Mouse (Mus musculus) heart, embryonic 16.5 days (tissue): ENCODE results near the gene Thpo. TPM values are rescaled to one million over a fixed set of nuclear protein-coding genes. Genes with fewer than 3 reads are reported as not detected.

Experiments
- ATAC-seq: fragments of 200-750 bp; cut with Nextera tagmentation; replicated peaks from 2 replicates; pipeline ENCODE4 v1.8.0; 2017; ENCODE audit warnings: moderate number of reproducible peaks; ENCODE audit not compliant: insufficient read depth, low FRiP score; ENCODE audit errors: extremely low read depth
- H3K27ac ChIP-seq: fragments of 300-500 bp; sonication (generic); 2 replicates; pipeline ENCODE4 v1.5.1; 2014; ENCODE audit warnings: mild to moderate bottlenecking, low read length, control low read depth, moderate library complexity
- H3K27me3 ChIP-seq: fragments of 300-500 bp; sonication (generic); 2 replicates; pipeline ENCODE4 v1.6.1; 2014; ENCODE audit warnings: low read length, mixed read lengths; ENCODE audit not compliant: control insufficient read depth, insufficient read depth
- H3K36me3 ChIP-seq: fragments of 300-500 bp; sonication (generic); 2 replicates; pipeline ENCODE4 v1.6.1; 2014; ENCODE audit not compliant: control insufficient read depth, insufficient read depth
- H3K4me1 ChIP-seq: fragments of 300-500 bp; sonication (generic); 2 replicates; pipeline ENCODE4 v1.6.1; 2014; ENCODE audit warnings: low read length, mixed read lengths; ENCODE audit not compliant: control insufficient read depth, insufficient read depth
- H3K4me2 ChIP-seq: fragments of 300-500 bp; sonication (generic); 2 replicates; pipeline ENCODE4 v1.6.1; 2014; ENCODE audit warnings: low read depth, mild to moderate bottlenecking, control low read depth, low read length
- H3K4me3 ChIP-seq: fragments of 300-500 bp; sonication (generic); 2 replicates; pipeline ENCODE4 v1.5.1; 2014; ENCODE audit warnings: mild to moderate bottlenecking, control low read depth, low read length
- H3K9ac ChIP-seq: fragments of 300-500 bp; sonication (generic); 2 replicates; pipeline ENCODE4 v1.6.1; 2014; ENCODE audit warnings: low read length, control low read depth
- H3K9me3 ChIP-seq: fragments of 300-500 bp; sonication (generic); replicated peaks from 2 replicates; pipeline ENCODE4 v1.6.1; 2016; ENCODE audit warnings: low read length; ENCODE audit not compliant: control insufficient read depth
- WGBS: fragments of 180-500 bp; shearing (Covaris S2); extraction: QIAGEN DNeasy Blood & Tissue Kit; methylation state at CpG from one replicate; pipeline ENCODE4 v1.1.7; 2014; 5-methylcytosine and 5-hydroxymethylcytosine counted together
- polyA plus RNA-seq: library from polyadenylated mRNA; unstranded; fragments of >200 nt; fragmentation: Nextera tagmentation; extraction: Ambion mirVana; gene quantifications from 2 replicates; pipeline ENCODE4 v1.2.1, GENCODE M21; 2015

Thpo gene
- polyA plus RNA-seq, 1 experiment from 2014 or later, result 0.34 TPM

DNA sequence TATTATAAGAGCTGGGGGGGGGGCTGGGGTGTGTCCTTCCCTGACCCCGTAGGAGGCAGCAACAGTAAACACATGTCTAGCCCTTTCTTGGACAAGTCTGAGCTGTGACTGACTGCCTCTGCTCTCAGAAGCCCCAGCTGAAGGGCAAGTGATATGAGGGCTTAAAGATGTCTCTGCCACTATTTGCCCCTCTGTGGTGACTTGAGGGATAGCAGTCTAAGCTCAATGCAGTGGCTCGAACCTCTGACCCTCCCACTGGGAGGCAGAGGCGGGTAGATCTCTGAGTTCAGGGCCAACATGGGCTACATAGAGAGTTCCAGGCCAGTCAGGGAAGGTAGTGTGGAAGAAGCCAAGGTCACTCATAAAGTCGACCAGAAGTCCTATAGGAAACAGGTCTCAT is 23.5 kb downstream of the Thpo start:
- H3K4me2 ChIP-seq, result no peak overlapping the region

DNA sequence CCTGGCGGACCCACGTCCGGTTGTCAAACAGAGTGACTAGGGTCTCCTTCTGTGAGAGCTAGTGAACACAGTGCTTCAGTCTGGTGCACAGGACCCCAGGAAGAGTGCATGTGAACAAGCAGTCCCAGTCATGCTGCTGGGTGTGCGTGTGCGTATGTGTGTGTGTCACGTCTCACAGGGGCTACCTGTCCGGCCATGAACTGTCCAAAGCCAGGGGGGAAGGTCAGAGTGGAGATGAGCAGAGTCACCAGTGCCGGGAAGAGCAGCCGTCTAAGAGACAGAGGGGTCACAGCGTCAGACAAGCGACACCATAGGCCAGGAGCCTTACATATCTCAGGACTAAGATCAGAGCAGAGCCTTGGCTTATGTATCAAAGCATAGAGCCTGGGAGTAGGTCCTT is 23.9 kb downstream of the Thpo start:
- Histone ChIP-seq H3K27ac (no peak overlapping the region), H3K4me1 (peaks cover 11% of the 10 kb centered on the region), H3K4me2 (no peak overlapping the region), H3K9me3 (no peaks in the 10 kb centered on the region), H3K4me3 (no peak overlapping the region), H3K9ac (no peak overlapping the region), H3K27me3 (no peaks in the 10 kb centered on the region), H3K36me3 (peaks cover 4% of the 10 kb centered on the region; the same call in 1 of the 2 replicates)
- no peak for ATAC-seq
- WGBS, result 89% methylated on average over 11 of the region's 11 CpGs

More for the DNA sequence above, 23.5 kb downstream of the Thpo start:
- Histone ChIP-seq H3K4me3 (no peak overlapping the region), H3K27ac (no peak overlapping the region), H3K9me3 (no peaks in the 10 kb centered on the region), H3K4me1 (peaks cover 13% of the 10 kb centered on the region), H3K27me3 (no peaks in the 10 kb centered on the region), H3K36me3 (peaks cover 4% of the 10 kb centered on the region; the same call in 1 of the 2 replicates), H3K9ac (no peak overlapping the region)
- ATAC-seq, result no peak
- WGBS, result 74% methylated on average over 4 of the region's 4 CpGs

DNA sequence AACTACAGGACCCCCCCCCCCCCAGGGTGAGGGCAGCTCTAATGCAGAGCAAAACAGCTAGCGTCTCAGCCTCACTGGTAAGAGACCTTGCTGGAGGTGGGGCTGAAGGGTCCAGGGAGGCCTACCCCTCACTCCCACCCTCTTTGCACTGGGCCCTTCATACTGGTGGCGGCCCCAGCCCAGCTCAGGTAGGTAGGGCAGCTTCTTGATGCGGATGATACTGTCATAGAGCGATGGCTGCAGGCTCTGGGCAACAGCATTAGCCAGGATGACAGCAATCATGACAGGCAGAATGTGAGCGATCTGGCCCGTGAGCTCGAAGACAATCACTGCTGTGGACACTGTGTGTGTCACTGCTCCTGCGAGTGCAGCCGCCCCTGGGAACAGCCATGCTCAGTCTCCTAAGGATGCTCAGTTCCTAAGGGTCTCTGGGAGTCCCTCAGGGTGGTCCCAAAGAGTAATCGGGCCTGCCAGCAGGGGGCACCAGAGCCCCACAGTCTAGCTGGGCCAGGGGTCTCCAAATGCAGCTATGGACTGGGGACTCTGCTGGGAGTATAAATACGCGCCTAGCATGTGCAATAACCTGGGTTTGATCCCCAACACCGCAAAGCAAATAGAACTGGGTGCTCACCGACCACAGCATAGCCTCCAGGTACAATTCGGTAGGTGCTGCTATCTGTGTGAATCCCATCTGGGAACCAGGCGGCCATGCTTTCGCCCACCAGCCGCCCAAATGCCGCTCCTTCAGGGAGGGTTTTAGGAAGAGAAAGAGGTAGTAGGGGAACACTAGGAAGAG is 25.2 kb downstream of the Thpo start:
- Histone ChIP-seq H3K27me3 (no peaks in the 10 kb centered on the region), H3K4me1 (peaks cover 2% of the 10 kb centered on the region; the same call in 1 of the 2 replicates), H3K9ac (no peak overlapping the region), H3K9me3 (no peaks in the 10 kb centered on the region), H3K27ac (no peak overlapping the region), H3K36me3 (peaks cover 4% of the 10 kb centered on the region), H3K4me3 (no peak overlapping the region), H3K4me2 (no peak overlapping the region)
- WGBS, result 74% methylated on average over 19 of the region's 19 CpGs
- ATAC-seq, result 0 out of 2 replicates have a peak, but pooled peaks have one; percentile 11

DNA sequence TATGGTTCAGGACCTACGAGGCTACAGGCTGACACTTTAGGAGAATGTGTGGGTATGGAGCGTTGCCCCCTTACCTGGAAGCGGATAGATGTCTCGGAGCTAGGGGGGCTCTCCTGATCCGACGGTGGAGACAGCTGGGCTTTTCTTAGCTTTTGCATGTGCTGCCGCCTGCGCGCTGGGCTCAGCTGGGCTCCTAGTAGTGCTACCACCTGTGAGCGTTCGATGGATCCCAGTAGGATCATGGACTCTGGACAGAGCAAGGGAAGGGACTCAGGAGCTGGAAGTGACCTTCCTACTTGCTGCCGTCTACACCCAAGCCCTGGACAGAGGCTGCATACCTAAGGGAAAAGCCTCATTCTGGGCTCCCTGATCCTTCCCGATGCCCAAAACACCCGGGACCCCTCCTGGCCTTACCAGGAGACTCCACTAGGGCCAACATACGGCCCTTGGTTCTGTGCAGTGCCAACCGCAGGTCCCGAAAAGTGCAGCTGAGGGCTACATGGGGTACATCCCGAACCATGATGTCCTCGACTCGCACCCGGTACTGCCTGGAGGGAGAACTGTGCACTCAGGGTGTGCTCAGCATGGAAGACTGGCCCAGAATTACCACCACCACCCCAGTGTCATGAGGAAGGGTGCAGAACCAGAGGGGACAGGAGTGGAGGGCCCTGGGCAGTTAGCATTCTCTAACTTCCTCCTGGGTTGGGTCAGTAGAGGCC is 25.9 kb downstream of the Thpo start:
- Histone ChIP-seq H3K27ac (no peak overlapping the region), H3K9ac (no peak overlapping the region), H3K4me3 (no peak overlapping the region), H3K4me1 (no peaks in the 10 kb centered on the region), H3K9me3 (no peaks in the 10 kb centered on the region), H3K4me2 (no peak overlapping the region), H3K36me3 (peaks cover 4% of the 10 kb centered on the region), H3K27me3 (no peaks in the 10 kb centered on the region)
- ATAC-seq, result no peak
- WGBS, result 92% methylated on average over 21 of the region's 21 CpGs

DNA sequence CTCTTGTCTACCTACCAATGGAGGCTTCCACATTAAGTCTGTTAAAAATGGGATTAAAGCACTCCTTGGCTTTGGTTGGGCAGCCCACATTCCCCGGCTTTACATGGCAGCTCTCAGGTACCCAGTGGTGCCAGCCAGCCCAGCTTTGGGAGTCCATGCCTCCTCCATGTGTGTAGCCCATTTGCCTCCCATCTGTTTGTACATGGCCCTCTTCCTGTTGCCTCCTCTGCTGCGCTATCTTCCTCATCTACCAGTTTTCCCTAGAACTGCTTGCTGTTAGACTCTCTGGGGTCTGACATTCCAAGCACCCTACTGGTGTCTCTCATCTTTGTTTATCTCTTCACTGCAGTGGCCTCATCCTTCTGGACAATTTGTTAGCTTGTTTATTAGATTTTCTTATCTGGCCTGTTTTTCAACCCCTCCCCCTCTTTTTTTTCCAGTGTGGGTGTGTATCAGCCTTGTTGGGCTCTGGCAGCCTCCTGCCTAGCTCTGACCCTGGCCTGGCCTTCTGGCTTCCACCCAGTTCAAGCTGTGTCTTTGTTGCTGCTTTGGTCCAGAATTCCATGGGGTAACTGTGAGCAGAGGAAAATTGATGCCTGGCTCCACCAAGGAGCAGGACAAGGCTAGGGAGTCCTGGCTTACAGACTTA is 27.8 kb downstream of the Thpo start:
- peaks cover 6% of the 10 kb centered on the region for H3K4me1 ChIP-seq
- H3K9ac ChIP-seq, result no peak overlapping the region
- no peak for ATAC-seq
- H3K36me3 ChIP-seq, result peaks cover 3% of the 10 kb centered on the region
- H3K9me3 ChIP-seq, result no peaks in the 10 kb centered on the region
- no peak overlapping the region for H3K4me3 ChIP-seq
- WGBS, result 83% methylated on average over 2 of the region's 2 CpGs
- no peaks in the 10 kb centered on the region for H3K27me3 ChIP-seq
- no peak overlapping the region for H3K4me2 ChIP-seq
- H3K27ac ChIP-seq, result no peak overlapping the region

DNA sequence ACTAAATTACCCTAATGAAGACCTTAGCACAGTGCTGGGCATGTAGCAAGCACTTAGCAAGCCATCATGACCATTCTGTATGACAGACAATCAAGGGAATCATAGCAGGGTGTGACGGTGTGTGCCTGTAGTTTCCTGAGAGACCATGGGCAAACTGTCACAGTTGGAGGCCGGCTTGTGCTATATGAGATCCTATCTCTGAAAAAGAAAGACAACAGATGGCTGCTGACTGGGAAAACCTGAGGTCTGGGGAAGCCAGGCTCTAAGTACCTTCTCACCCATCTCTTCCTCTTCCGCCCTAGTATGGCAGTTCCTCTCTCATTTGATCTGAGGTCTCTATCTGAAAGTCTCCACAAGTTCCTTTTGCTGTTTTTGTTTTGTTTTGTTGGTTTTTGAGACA is 28.5 kb downstream of the Thpo start:
- no peak overlapping the region for H3K9ac ChIP-seq
- WGBS, result 77% methylated on average over 3 of the region's 3 CpGs

DNA sequence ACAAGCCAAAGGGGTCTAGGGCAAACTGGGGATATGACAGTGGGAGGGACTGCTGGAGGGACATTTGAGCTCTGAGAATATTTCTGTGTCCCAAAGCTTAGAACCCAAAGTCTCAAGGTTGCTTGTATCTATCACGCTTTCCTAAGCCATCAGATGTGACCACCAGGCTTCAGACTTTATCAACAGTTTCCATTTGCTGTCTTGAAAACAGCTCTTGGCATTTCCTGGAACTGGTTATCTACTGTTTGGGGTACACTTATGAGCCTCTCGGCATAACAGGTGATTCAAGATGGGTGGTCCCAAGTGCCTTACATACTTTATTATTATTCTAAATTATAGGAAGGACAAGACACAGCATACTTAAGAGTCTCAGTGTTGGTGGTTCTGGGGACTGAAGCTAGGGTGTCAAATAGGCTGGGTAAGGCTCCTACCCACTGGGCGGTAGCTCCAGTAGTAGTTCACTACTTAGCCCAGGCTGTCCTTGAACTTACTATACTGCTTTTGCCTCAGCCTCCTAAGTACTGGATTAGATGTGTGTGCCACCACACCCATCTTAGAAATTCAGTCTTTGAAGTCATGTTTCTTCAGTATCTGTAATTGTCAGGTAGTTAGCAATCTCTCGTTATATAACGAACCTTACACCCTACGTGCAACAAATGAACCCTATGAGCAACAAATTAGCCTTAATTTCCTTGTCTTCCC is 30.5 kb downstream of the Thpo start:
- 87% methylated on average over 6 of the region's 6 CpGs for WGBS
- Histone ChIP-seq H3K27me3 (no peaks in the 10 kb centered on the region), H3K4me1 (peaks cover 6% of the 10 kb centered on the region), H3K27ac (no peak overlapping the region), H3K9ac (no peak overlapping the region), H3K4me2 (no peak overlapping the region), H3K4me3 (no peak overlapping the region), H3K36me3 (no peaks in the 10 kb centered on the region; the same call in 1 of the 2 replicates), H3K9me3 (no peaks in the 10 kb centered on the region)
- no peak for ATAC-seq

More for the DNA sequence above, 28.5 kb downstream of the Thpo start:
- ATAC-seq, result no peak
- Histone ChIP-seq H3K36me3 (no peaks in the 10 kb centered on the region; the same call in 1 of the 2 replicates), H3K4me2 (no peak overlapping the region), H3K27me3 (no peaks in the 10 kb centered on the region), H3K9me3 (no peaks in the 10 kb centered on the region), H3K4me1 (peaks cover 6% of the 10 kb centered on the region), H3K4me3 (no peak overlapping the region), H3K27ac (no peak overlapping the region)

DNA sequence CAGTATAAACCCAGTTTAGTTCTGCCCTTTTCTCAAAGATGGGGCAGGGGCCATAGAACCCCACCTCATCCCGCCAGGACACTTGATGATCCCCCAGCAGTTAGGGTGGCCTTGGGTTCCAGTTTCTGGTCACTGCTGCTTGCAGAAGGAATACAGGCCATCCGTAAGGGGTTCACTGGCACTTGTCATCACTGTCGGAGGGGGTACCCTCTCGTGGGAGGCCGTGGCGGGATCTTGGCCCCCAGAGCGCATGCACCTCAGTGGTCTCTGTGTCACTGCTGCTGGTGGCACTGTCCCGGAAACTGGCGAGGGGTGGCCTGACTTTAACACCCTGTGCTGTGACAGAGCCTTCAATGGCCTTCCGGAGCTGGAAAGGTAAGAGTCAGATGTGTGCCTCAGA is 31.2 kb downstream of the Thpo start:
- Histone ChIP-seq H3K9me3 (no peaks in the 10 kb centered on the region), H3K27me3 (no peaks in the 10 kb centered on the region), H3K9ac (no peak overlapping the region), H3K4me2 (no peak overlapping the region), H3K4me3 (no peak overlapping the region), H3K36me3 (no peaks in the 10 kb centered on the region; the same call in 1 of the 2 replicates), H3K4me1 (peaks cover 6% of the 10 kb centered on the region), H3K27ac (no peak overlapping the region)
- ATAC-seq, result no peak
- 94% methylated on average over 10 of the region's 10 CpGs for WGBS
